Mouse (Mus musculus): Measurements from ENCODE around the gene Pola2.

DNA sequence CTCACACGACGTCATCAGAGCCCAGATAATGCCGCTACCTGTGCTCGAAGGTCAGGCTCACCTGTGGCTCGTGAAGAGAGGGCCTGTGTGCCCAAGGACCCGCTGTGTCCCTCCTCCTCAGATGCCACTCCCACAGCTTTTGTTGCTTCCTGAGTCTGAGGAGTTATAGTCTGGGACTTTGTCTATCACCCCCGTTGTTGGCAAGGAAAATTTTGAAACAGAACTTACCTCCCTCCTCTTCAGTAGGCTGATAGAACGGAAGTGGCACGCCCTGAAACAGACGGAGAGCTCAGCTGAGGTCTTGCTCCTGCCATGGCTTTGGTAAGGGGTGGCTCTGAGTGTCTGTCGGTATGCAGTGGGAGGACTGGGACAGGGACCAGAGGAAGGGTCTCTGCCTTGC is 13.8 kb downstream of the Pola2 start:
- TF ChIP-seq POLR2A (IDR thresholded peaks at IDR 0.05; ENCODE audit: low read depth, low read length): no peak
- TF ChIP-seq CTCF (conservative IDR thresholded peaks at IDR 0.05; ENCODE audit: insufficient read depth, insufficient read length, low read depth, low read length): no peak

Data from kidney, adult 2 months (tissue).